ENCODE assay signal across 35 mouse cellular contexts in the genomic region with DNA sequence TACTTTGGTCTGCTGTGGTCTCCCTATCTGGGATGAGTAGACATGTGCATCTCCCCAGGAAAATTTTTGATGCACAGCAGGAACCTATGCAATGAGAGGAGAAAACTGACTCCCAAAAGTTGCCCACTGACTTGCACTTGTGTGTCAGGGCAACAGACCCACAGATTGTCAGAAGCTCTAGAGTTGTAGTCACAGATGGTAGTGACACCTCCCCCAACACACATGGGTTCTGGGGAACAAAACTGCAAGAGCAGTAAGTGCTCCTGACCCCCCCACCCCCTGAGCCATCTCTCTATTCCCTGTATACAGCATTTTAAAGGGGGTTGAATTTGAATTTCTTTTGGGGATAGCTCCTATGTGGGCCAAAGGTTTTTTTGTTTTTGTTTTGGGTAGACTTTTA. TPM values are rescaled to one million over a fixed set of nuclear protein-coding genes. Genes with fewer than 3 reads are reported as not detected.
"Had no signal": no experiment of that assay in that cellular context is flagged by ENCODE, and none has a peak within 500 bp of the region (broad histone marks: within the 10 kb centered on the region; RNA-seq: fewer than 3 reads in every experiment).

No protein-coding gene starts in this region.

- H3K4me3 ChIP-seq: embryonic facial prominence, embryonic 10.5 days; embryonic facial prominence, embryonic 12.5 days; embryonic facial prominence, embryonic 13.5 days; embryonic facial prominence, embryonic 15.5 days; erythroblast, embryonic 14.5 days; forebrain, embryonic 10.5 days; forebrain, embryonic 12.5 days; forebrain, embryonic 13.5 days; forebrain, embryonic 15.5 days; gastrocnemius, adult 2 months had no signal

- H3K27me3 ChIP-seq: embryonic facial prominence, embryonic 12.5 days; embryonic facial prominence, embryonic 13.5 days; embryonic facial prominence, embryonic 15.5 days; forebrain, embryonic 12.5 days; forebrain, embryonic 13.5 days; forebrain, embryonic 15.5 days had no signal

- DNase-seq: cerebellum, adult 2 months; cerebellum, adult 8-10 months; cerebellum, adult 9-10 months; cerebellum, adult 9-11 months; cerebellum, postnatal 10 days; cerebellum, postnatal 14 days; cerebellum, postnatal 25 days; cerebellum, postnatal 36 days; embryo, embryonic 11 days; forebrain, postnatal 0 days; gastrocnemius, adult 2 months; gastrocnemius, postnatal 10 days; gastrocnemius, postnatal 14 days; gastrocnemius, postnatal 25 days; gastrocnemius, postnatal 36 days; heart, adult 11 months; heart, adult 18-20 months had no signal

- ATAC-seq: forebrain, embryonic 13.5 days; forebrain, embryonic 14.5 days; forebrain, embryonic 15.5 days; forebrain, embryonic 16.5 days; forebrain, postnatal 0 days had no signal

- H3K9ac ChIP-seq: embryonic facial prominence, embryonic 12.5 days; embryonic facial prominence, embryonic 13.5 days; embryonic facial prominence, embryonic 15.5 days; forebrain, embryonic 12.5 days; forebrain, embryonic 13.5 days; forebrain, embryonic 15.5 days; forebrain, postnatal 0 days had no signal

- H3K4me2 ChIP-seq: embryonic facial prominence, embryonic 12.5 days; embryonic facial prominence, embryonic 13.5 days; embryonic facial prominence, embryonic 15.5 days; forebrain, embryonic 12.5 days; forebrain, embryonic 13.5 days; forebrain, embryonic 15.5 days had no signal

- H3K27ac ChIP-seq: embryonic facial prominence, embryonic 10.5 days; embryonic facial prominence, embryonic 12.5 days; embryonic facial prominence, embryonic 13.5 days; embryonic facial prominence, embryonic 15.5 days; forebrain, embryonic 10.5 days; forebrain, embryonic 12.5 days; forebrain, embryonic 13.5 days; forebrain, embryonic 15.5 days had no signal

- H3K4me1 ChIP-seq: embryonic facial prominence, embryonic 12.5 days; embryonic facial prominence, embryonic 15.5 days; forebrain, embryonic 12.5 days; forebrain, embryonic 13.5 days; forebrain, embryonic 15.5 days had no signal

- H3K9me3 ChIP-seq: embryonic facial prominence, embryonic 12.5 days; embryonic facial prominence, embryonic 13.5 days; embryonic facial prominence, embryonic 15.5 days; forebrain, embryonic 12.5 days; forebrain, embryonic 13.5 days; forebrain, embryonic 15.5 days had no signal

- H3K36me3 ChIP-seq: embryonic facial prominence, embryonic 13.5 days; embryonic facial prominence, embryonic 15.5 days; forebrain, embryonic 10.5 days; forebrain, embryonic 12.5 days; forebrain, embryonic 15.5 days had no signal

RNA-seq across cellular contexts. Expression of a gene that starts 16.2 kb away (rescaled TPM):
- total RNA-seq: common myeloid progenitor, adult 5-6 weeks; granulocyte monocyte progenitor cell, adult 5-6 weeks had no signal
- polyA plus RNA-seq: erythroblast, embryonic 14.5 days had no signal

RNA-seq across cellular contexts. Expression of a gene that starts 21.5 kb away (rescaled TPM):
- total RNA-seq: common myeloid progenitor, adult 5-6 weeks; forebrain, postnatal 0 days; gastrocnemius, adult 18-20 months; gastrocnemius, adult 2 months; gastrocnemius, adult 8-10 months; gastrocnemius, postnatal 10 days; gastrocnemius, postnatal 14 days; gastrocnemius, postnatal 25 days; gastrocnemius, postnatal 36 days; gastrocnemius, postnatal 4 days; granulocyte monocyte progenitor cell, adult 5-6 weeks; heart, adult 18-20 months had no signal
- polyA plus RNA-seq: embryonic facial prominence, embryonic 10.5 days; embryonic facial prominence, embryonic 11.5 days; embryonic facial prominence, embryonic 12.5 days; embryonic facial prominence, embryonic 13.5 days; erythroblast, embryonic 14.5 days; forebrain, embryonic 10.5 days; forebrain, embryonic 11.5 days; forebrain, embryonic 12.5 days; forebrain, embryonic 13.5 days; forebrain, embryonic 14.5 days; forebrain, embryonic 15.5 days; forebrain, embryonic 16.5 days had no signal
